Mouse (Mus musculus) cerebellum, adult 11-12 months (tissue): ENCODE data around the gene Tent4a.

Source experiments
- DNase-seq: peaks from one replicate; pipeline ENCODE4 v3.0.0; 2022

Gene Tent4a

DNA sequence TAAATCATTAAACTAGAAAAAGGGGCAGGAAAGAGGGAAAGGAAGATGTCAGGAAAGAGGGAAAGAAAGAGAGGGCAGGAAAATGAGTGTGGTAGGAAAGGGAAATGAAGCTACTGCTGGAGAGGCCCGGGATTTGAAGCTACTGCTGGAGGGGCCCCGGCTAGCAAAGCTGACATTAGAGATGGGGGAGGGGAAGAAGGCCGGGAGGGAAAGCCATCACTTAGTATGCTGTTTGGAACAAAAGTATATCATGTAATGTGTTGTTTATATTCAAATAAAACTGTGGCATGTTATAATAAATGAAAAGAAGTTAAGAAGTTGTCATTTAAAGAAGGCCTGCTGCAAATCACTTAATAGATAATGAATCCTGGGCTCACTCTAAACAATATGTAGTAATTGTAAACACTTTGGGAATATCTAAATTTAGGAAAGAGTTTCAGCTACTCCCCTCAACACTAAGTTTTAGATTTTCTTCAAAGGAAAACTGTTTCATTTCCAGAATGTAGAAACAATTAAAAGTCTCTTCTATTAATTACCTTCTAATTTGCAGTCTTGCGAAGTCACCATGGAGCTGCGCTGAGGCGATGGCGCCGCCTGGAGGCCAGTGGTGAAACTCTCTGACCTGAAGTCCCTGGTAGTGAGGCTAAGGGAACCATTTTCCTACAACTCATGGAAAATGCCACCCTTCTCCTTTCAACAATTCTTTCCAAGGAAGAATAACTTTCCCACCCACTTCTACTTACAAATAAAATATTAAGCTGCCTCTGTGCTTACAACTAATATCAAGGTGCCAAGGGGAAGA lies 74.6 kb downstream of the Tent4a start:
- no peak for DNase-seq

- no peak for DNase-seq
Observed at GRCm38 (mm10) chr13:69458891-69459290, 75.5 kb downstream of the Tent4a start.

GRCm38 (mm10) chr13:69458461-69458860 lies 76.0 kb downstream of the Tent4a start:
- DNase-seq = no peak

- DNase-seq = no peak
Observed at GRCm38 (mm10) chr13:69457105-69457504, 77.3 kb downstream of the Tent4a start.

- DNase-seq = no peak
Observed at GRCm38 (mm10) chr13:69456641-69457040, 77.8 kb downstream of the Tent4a start.

DNA sequence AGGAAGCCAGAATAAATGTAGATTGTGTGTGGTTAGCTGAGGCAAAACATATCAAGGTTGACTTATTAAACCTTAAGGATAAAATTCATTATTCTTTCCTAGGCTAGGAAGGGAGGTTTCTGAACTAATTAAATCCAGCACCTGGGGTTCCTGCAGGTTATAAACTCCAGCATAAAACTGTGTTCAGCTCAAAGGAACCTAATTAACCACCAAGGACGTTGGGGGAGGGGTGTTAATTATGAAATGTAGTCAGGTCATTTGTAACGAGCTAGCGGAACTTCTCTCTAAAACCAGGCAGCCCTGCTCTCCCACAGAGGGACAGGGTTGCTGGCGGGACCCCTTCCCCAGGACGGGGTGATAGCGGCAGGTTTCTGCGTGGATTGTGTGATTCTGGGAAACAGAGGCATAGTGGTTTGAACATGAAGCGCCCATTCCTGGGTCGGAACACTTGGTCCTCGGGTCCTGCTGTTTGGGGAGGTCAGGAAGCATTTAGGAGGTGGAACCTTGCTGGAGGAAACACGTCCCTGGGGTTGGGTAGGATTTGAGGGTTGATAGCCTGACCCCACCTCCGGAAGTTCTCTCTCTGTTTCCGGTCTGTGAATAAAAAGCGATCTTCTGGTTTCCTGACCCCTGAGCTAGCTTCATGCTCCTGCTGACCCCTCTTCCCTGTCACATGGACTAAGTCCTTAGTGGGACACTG lies 78.8 kb downstream of the Tent4a start:
- no peak for DNase-seq
